Mouse (Mus musculus) cerebellum, adult 8-10 months (tissue): ENCODE results near the gene Fkbp4.

Source experiments
- DNase-seq: peaks from one replicate; pipeline ENCODE4 v3.0.0; 2022

Fkbp4 gene

DNA sequence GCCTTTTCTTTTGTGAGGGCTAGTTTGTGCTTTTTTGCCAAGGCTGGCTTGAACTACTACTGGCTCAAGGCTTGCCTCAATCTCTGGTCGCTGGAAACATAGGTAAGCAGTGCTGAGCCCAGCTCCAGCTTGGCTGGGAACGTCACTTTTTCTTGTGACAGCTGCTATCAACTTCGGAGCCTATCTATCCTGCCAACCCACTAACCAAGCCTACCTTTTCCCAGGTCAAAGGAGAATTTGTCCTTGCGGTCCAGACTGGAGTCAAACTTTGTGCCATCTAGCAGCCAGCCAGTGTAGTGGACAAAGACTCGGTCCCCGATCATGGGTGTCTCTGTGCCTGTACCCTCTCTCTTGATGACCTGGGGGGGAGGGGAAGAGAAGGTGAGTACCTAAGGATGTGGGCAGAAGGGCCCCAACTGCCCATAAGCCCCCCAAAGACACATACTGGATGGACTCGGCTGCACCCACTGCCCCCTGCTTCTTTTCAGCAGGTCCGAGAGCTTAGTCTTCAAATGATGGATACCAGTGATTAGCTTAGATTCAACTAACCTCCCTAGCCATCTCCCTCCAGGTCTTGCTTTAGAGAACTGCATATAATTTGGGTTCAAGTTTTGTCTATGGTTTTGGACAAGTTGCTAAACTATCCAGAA lies 2.0 kb downstream of the Fkbp4 start:
- DNase-seq, result no peak

DNA sequence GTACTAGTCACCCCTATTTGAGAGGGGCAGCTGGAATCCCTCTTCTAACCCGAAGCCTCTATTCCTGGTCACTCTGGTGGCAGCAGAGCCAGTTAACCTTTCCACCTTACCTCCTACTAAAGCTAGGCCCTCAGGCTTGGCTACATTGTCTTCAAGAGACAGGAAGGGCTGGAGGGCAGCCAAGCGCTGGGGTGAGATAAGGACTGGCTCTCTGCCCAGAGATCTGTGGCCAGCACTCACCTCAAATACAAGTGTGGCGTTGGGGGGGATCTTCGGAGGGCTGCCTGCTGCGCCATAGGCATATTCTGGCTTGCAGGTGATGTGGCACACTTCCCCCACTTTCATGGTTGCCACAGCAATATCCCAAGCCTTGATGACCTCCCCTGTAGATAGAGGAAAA lies 3.0 kb downstream of the Fkbp4 start:
- DNase-seq, result peak; percentile 71

DNA sequence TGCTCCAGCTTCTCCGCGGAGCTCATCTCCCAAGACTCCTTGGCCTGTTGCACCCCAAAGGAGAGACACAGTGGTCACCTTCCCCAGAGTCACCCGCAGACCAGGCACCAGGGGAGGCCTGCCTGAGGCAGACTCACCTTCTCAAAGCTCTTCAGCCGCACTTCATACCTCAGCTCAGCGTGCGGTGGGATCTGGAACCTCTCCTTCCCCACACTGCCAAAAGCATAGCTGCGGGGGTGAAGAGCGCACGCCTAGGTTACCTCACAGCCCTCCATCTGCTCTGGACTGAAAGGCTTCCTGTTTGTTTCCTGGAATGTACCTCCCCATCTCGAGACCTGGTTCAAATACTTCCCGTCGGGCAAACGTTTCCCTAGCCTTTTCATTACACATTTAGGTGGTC lies 4.9 kb downstream of the Fkbp4 start:
- peak; percentile 55 for DNase-seq

DNA sequence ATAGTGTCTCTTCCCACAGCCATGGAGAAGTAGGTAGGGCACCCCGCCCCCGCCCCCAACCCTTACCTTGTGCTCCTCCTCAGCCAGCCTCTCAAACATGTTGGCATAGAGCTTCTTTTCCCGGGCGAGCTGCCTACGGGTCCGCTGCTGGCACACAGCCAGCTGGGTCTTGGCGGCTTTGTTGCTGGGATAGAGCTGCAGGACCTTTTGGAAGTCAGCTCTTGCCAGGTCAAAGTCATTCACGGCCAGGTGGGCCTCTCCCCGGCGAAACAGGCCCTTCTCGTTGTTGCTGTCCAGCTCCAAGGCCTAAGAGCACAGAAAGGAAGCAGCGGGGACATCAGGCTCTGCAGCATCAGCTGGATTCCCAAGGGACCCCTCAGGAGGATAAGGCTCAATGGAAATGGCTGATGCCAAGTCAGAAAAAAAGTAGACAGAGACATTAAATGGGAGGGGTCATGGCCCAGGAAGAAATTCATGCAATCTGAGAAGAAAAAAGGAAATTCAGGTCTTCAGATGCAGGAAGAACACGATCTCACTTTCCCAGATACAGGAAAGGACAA lies 6.0 kb downstream of the Fkbp4 start:
- DNase-seq, result peak; percentile 63

DNA sequence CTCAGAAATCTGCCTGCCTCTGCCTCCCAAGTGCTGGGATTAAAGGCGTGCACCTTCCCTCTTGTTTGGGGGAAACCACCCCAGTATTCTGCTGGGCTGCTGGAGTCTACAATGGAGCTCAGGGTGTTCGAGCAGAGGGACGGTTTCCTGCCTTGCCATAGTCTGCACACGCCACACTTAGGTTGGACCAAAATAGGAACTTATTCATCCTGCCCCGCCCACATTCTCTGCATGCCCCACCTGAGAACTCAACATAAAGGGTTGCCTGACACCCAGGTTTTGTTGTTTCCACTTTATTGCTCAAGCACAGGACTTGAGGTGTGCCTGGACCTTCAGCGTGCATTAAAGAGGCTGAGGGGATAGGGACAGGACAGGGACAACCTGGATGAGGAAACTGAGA lies 8.7 kb downstream of the Fkbp4 start:
- DNase-seq, result no peak

DNA sequence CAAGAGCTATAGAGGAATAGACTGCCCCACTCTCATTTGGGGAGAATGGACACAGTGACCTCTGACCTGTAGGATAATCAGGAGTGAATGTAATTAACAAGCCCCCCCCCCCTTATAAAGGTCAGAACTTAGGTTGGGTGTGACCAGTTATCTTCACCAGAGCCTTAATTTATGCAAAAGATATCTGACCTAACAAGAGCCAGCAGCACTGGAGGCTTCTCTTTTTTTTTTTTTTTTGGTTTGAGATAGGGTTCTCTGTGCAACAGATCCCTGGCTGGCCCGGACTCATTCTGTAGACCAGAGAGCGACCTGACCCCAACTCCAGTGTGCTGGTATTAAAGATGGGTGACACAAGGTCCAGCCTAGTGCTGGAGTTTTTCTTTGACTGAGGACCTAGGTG lies 9.2 kb downstream of the Fkbp4 start:
- DNase-seq, result no peak

DNA sequence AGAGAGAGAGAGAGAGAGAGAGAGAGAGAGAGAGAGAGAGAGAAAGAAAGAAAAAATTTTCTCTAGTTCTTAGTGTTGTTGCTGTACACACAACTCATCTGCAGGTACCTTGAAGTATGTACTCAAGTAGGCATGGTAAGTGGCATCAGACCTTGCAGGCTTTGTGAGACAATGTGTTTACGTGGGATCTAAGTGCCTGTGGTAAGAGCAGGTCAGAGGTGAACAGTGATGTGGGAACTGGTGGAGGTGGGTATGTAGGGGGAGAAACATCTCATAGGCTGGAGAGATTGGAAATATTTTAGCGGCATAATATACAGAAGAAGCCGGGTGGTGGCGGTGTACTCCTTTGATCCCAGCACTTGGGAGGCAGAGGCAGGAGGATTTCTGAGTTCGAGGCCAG lies 10.9 kb downstream of the Fkbp4 start:
- no peak for DNase-seq

DNA sequence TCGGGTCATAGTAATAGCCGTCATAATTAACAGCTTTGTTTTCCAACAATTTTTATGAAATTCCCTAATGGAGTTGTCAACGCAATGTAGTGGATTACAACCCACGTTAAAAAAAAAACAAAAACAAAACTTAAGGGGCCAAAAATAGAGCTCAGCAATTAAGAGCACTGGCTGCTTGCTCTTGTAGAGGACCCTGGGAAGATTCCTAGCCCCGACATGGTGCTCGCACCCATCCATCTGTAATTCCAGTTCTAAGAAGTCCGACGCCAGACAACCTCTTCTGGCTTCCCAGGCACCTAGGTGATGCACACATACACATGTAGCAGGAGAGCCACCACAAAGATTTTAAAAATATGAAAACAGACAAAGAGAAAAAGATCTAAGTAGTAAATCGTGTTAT lies 13.4 kb downstream of the Fkbp4 start:
- no peak for DNase-seq

DNA sequence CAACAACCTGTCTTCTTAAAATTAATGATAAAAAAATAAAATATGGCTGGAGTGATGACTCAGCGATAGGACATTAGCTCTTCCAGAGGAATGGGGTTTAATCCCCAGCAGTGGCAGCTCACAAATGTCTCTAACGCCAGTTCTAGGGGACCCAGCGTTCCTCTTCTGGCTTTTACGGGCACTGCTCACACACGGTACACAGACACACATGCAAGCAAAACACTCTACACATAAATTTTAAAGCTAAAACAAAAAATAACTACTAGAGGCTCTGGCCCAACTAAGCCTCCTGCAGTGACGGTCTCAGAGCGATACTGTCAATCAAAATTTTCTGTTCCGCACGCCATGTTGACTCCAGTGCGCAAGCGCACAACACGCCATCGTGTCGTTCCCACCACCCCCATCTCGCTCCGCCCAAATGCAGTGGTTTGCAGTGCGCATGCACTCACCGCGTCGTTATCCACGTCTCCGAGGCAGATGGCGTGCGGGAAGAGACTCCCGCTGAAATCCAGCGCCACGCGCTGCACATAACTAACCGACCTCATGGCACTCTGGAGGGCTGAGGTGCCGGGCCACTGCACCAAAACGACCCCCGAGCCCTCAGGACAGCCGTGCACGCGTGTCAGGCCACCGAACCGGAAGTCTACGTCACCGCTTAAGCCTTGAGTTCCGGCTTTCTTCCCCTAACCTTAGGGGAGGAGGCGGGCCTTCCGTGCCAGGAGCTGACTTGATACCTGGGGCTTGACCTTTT lies 14.0 kb downstream of the Fkbp4 start, which contains the start of gene Itfg2:
TSS of gene Itfg2 (minus strand) at position 663 of the 751 bp plus-strand sequence.
- DNase-seq, result peak; percentile 98

DNA sequence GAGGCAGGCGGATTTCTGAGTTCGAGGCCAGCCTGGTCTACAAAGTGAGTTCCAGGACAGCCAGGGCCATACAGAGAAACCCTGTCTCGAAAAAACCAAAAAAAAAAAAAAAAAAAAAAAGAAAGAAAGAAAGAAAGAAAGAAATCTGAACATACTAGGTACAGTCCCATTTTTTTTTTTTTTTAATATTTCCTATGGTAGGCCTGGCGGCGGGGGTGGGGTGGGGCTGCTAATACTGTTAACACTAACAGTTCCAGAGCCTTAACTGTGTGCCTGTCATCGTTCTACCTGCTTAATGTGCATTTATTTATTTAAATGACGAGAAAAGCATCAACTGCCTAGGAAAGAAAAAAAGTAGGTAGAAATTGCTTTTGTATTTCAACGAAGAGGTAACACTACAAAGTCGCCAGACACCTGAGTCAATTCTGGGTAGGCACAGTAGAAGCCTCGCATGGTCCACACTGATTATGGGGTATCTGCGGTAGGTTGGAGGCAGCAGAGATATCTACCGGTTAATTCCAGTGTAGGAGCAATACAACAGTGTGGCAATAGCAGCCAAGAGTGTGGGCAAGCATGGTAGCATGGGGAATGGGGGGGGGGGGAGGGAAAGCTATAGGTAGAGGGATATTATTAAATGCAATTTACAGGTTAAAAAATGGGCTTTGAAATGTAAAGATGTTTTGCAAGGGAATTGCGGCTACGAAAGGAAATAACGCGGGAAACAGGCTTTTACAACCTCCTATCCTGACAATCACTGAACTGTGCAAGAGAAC lies 14.8 kb downstream of the Fkbp4 start:
- DNase-seq, result peak; percentile 34

DNA sequence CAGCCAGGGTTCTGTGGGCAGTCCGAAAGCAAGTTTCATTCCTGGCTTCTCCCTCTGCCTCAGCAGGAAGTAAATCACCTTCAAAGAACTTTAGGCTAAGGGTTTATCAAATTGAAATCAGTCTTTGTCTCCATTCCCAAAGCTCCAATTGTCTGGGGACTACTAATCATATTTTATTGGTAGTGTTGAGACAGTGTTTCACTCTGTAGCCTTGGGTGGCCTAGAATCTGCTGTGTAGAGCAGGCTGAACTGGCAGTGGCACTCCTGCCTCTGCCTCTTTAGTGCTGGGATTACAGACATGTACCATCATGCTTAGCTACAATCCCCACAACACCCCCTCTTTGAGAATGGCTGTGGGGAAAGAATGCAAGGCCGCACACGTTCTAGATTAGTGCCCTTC lies 17.0 kb downstream of the Fkbp4 start:
- DNase-seq, result no peak

DNA sequence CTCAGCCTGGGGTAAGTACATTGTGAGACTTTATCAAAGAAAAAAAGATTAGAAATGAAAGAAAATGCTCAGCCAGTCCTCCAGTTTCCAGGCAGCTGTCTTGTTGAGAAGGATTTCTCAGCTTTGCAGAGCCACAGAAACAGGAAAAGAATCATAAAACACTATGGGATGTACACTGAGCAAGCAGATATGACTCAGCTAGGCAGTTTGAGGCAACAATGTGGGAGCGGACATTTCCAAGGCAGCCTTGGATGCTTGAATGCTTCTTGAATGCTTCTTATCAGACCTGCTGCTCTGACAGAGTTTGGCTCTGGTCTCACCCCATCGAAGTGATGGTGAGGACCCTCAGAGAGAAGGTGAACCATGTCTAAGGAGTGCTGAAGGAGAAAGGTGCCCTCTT lies 17.4 kb downstream of the Fkbp4 start:
- no peak for DNase-seq

DNA sequence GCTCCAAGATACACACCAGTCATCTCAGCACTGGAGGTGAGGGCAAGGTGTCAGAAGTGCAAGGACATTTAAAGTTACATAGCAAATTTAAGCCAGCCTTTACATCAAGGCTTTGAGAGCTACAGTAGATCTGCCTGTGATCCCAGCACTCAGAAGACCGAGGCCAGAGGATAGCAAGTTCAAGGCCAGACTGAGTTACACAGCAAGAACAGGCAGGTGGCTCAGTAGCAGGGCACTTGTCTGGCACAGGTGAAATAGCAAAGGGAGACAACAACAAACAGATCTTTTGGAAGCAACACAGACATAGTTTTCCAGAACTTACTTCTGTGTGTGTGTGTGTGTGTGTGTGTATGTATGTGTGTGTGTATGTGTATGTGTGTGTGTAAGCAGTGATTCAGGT lies 20.4 kb downstream of the Fkbp4 start:
- no peak for DNase-seq

DNA sequence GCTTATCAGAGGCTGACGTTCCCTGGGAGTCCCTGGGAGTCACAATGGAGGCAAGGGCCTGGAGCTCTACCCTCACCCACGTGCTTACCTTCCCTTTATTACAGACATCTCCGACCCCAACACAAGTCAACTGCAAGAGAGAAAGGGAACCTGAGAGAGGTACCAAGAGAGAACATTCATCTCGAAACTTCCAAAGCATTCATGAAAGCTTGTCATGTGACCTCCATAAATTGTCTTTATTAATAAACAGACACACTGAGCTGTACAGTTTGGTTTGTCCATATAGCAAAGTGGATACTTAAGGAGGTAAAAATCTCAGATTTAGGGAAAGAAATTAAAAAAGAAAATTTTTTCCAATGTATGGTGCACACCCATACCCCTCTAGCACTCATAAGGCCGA lies 22.3 kb downstream of the Fkbp4 start:
- DNase-seq, result no peak

DNA sequence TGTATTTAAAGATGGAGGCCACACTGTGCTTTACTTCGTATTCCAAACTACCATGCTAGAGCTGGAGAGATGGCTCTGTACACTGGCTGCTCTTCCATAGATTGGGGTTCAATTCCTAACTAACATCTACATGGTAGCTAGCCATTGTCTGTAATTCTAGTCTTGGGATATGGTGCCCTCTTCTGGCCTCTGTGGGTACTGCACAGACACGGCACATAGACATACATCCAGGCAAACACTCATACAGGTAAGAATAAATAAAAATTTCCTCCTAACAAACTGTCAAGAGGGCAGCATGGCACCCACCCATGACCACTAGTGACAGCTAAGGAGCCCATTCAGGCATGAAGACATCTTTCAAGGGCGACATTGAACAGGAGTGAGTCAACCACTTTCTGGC lies 27.4 kb downstream of the Fkbp4 start:
- DNase-seq, result peak; percentile 85

DNA sequence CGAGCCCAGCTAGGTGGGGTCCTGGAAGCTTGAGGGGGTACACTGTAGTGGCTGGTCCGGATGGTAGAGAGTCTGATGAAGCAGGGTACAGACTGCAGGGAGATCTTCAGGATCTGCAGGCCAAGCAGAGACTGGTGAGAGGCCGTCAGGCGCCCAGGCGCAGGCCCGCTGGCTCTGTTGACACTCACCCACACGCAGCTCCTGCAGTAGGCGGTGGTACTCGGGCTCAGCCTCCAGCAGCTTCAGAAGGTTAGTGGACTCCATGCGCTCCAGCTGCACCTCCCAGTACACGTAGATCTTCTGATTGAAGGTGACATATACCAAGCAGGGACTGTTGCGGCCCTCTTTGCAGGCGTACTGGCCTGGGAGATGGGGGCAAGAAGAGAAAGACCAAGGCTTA lies 28.2 kb downstream of the Fkbp4 start:
- no peak for DNase-seq

DNA sequence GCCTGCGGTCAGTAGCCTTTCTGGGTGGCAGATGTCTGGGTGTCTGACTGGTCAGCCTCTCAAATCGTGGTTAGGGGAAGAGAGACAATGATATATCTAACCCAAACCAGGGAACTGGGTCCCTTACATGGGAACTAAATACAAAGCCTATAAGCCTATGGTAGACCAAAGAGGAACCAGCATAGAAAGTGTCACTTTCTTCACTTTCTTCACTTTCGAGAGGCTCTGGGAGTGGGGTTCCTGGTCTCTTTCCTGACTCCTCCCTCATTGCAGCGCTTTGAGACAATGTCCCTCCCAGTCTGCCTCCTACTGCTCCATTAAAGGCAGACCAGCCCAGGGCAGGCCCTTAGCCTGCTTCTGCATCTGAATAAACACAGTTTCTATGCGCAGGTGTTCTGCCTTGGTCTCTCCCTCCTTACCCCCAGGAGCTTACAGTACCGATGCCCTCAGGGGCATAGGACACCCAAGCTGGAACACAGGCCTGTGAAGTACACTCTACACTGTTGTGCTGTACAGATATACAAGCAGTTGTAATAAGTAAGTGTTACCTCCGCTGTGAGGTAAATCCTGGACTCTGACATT lies 29.8 kb downstream of the Fkbp4 start:
- DNase-seq, result no peak

DNA sequence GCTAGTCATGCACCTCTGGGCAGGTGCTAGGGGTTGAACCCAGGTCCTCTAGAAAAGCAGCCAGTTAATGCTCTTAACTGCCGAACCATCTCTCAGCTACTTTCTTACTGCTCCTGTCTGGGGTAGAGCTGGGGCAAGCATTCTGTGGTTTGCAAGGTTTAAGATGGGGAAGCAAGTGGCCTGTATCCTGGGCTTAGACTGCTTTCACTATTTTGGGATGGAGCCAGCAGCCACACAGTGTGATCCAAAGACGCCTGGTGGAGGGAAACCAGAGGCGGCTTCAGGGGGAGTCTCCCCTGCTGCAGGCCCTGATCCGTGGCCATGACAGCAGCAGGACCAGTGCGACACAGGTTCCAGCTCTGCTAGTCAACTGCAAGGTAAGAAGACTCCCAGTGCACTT lies 33.8 kb downstream of the Fkbp4 start:
- DNase-seq, result no peak

DNA sequence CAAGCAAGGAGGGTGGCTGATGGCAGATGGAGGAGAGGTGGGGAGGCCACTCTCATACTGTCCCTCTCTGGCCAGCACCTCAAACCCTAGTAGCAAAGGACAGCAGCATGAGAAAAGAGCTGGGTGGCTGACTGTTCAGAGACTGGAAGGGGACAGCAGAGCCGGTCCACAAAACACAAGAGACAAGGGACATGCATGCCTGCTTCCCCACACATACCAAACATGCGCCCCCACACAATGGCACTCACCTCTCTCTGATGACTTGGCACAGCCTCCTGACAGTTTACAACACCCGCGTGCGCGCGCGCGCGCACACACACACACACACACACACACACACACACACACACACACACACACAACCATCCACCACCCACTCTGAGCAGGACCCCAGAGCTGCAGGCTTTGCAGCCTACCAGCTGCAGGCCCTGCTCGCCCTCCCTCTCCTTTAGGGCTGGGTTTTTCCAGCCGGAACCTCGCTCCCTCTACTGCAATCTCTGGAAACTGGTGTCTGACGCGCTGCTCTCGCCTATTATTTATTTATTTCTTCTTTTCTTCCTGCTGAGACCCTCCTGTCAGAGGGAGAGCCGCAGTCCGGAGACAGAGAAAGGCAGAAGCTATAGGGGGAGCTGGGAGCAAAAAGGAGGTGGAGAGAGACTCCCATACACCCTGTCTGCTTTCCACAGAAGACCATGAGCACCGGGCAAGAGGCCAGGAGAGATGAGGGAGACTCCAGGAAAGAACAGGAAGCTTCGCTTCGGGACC lies 38.9 kb downstream of the Fkbp4 start:
- DNase-seq, result peak; percentile 68

DNA sequence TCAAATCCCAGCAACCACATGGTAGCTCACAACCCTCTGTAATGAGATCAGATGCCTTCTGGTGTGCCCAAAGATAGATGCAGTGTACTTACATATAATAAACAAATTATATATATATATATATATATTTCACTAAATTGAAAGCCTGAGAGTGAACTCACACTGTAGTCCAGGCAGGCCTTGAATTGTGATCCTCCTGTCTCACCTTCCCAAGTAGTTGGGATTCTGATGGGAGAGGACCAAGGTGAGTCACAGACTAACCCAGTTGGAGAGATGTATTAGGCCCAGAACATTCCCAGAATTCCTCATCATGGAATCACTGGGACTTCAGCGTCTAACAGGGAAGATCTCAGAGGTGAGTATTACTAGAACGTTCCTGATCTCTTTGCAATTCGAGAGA lies 39.5 kb downstream of the Fkbp4 start, which contains the start of gene Nrip2:
TSS of gene Nrip2 (plus strand) at position 301 of the 400 bp plus-strand sequence.
- DNase-seq, result no peak

DNA sequence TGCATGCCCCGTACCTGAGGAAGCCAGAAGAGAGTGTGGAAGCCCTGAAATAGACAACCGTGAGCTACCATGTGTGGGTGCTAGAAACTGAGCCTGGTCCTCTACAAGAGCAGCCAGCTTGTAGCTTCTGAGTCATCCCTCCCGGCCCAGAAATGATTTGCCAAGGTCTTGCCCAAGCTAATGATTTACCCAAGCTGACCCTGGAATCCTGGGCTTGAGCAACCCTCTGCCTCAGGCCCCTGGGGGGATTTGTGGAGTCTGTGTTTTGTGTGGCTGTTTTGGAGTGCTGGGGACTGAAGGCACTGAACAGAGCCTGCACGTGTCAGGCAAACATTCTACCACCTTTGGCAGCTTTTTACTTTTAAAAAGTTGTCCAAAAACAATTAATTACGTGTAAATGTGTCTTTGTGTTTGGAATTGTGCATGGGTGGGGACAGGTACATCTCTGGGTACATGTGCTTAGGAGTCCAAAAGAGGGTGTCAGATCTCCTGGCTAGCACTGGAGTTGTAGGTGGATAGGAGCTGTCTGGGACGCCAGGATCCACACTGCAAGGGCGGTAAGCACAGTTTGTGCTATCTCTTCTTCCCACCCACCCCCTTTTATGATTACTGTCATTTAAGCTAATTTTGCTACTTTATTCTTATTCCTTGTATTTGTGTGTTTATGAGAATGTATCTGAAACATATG lies 40.8 kb downstream of the Fkbp4 start:
- no peak for DNase-seq

DNA sequence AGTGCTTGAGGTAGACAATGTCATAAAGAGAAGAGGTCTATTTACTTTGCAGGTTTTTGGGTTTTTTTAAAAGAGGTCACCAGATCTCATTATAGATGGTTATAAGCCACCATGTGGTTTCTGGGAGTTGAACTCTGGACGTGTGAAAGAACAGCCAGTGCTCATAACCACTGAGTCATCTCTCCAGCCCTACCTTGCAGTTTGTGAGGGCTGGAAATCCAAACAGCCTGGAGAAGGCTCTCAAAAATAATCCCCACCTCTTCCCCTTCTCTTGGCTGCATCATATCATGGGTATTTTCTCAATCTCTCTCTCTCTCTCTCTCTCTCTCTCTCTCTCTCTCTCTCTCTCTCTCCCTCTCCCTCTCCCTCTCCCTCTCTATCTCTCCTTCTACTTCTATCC lies 47.8 kb downstream of the Fkbp4 start:
- DNase-seq, result no peak
